Mouse (Mus musculus): Measurements from ENCODE around the gene Gfpt1.

DNA sequence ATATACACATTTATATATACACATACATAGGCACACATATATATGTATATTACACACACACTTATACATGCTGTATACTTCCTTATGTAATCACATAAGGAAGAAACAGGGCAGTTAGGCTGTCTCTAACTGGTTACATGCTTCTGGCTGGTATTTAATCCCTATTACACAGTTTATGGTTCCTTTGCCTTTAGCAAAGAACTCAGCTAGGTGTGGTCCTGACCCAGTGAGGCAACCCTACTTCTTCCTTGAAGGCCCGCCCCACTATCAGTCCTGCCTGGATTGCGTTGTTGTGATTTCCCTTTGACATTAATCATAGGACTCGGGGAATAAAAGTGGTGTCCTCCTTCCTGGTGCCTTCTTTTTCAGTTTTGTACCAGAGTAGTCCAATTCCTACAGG is 8.3 kb upstream of the Gfpt1 start:
- TF ChIP-seq CTCF (conservative IDR thresholded peaks at IDR 0.05; ENCODE audit: low read length) (no peak), POU5F1 (IDR thresholded peaks at IDR 0.05; ENCODE audit: borderline replicate concordance, low read length) (no peak)

Measured in E14TG2a.4 (cell line).